Mouse (Mus musculus): ENCODE results near the gene Gm28048. TPM values are rescaled to one million over a fixed set of nuclear protein-coding genes. Genes with fewer than 3 reads are reported as not detected.

Gene Gm28048
- total RNA-seq, 2 experiments from 2014 or later: 5.5 to 8.3 TPM

DNA sequence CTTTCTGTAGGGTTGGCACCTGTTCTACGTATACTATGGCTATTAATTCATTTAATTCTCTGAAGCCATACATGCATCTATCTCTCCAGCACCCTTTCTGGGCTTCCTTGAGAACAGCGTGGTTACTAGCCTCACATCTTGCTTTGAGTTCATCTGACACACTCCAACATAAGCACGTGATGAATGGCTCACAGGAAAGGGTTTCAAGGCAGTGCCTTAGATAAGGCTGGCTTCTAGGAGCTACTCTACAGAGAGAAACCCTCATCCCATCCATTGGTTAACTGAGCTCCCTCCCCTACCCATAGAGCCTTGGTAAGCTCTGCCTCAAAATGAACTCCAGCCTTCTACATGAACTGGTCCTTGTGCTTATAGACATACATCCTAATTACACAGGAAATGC lies 168.5 kb downstream of the Gm28048 start:
- DNase-seq (ENCODE audit: low spot score in 2 of 2): no peak

DNA sequence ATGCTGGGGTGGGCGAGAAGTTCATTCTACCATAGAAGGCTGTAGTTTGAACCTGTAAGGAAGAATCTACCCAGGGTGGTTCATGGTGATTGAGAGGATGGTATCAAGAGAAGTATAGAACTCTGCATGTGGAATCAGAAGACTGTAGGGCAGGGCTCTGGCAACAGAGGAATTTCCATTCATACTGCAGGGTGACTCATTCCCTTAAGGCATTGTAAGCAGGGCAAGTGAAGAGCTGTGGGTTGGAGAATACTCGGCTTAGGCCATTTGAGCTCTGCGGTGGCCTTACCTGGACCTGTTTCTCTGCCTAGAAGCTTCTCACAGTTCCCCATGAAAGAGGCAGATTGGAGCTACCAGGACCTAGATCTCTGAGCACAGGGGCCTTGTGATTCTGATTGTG lies 170.5 kb downstream of the Gm28048 start:
- DNase-seq (ENCODE audit: low spot score in 2 of 2): no peak

DNA sequence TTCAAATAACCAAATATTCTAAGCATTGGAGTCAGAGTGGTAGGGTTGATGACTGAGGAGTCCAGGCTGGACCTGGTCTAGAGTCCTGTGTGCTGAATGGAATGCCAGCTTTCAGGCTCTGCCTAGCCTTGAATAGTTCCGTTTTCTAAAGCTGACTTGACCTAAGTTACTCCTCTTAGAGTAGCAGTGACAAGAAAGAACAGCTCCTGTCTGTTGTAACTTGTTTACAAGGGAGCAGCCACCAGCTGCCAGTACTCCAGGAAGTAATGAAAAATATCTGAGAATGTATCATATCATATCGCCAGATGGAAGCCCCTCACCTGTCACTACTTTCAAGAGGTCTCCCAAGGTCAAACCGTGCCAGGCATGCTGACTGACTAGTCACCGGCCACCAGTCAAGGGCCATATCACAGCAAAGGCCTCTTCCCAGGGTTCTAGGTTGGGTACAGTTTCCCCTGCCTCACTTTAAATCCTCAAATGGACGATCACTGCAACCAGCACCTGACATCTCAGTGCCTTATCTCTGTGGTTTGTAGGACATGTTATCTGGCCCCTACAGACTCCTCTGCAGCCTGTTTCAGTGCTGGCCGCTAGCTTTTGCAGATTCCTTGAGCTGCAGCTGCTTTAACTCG lies 172.3 kb downstream of the Gm28048 start:
- DNase-seq (ENCODE audit: low spot score in 2 of 2): no peak

- DNase-seq (ENCODE audit: low spot score in 2 of 2): no peak
These were observed 173.8 kb downstream of the Gm28048 start for GRCm38 (mm10) chr11:22808040-22808439.

DNA sequence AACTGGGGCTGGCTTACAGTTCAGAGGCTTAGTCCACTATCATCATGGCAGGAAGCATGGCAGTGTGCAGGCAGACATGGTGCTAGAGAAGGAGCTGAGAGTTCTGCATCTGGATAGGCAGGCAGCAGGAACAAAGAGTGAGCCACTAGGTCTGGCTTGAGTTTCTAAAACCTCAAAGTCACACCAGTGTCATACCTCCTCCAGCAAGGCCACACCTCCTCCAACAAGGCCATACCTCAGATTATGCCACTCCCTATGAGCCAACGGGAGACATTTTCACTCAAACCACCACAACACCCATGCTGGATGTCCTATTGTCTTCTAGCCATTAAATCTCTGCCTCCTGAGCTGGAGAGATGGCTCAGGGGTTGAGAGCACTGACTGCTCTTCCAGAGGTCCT lies 176.7 kb downstream of the Gm28048 start:
- DNase-seq (ENCODE audit: low spot score in 2 of 2): no peak

- no peak for DNase-seq (ENCODE audit: low spot score in 2 of 2)
These were observed 181.9 kb downstream of the Gm28048 start for GRCm38 (mm10) chr11:22799987-22800424.

DNA sequence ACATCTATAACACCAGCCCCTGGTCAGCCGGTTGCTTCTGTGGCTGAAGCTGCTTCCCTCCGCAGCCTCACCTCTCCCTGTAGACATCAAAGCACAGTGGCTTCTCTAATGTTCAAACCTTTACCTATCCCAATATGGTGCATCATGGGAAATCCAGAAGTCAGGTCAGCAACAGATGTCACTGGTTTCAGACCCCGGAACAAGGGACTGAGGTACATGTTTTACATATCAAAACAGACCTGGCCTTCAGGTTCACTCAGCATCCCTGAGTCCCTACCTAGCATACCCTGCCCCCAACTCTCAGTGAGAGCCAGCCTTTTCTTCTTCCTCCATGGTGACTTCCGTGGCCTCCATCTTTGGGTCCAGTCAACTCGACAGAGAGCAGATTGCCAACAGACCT lies 183.0 kb downstream of the Gm28048 start:
- DNase-seq (ENCODE audit: low spot score in 2 of 2): no peak

- no peak for DNase-seq (ENCODE audit: low spot score in 2 of 2)
These were observed 187.2 kb downstream of the Gm28048 start for GRCm38 (mm10) chr11:22794734-22795133.

DNA sequence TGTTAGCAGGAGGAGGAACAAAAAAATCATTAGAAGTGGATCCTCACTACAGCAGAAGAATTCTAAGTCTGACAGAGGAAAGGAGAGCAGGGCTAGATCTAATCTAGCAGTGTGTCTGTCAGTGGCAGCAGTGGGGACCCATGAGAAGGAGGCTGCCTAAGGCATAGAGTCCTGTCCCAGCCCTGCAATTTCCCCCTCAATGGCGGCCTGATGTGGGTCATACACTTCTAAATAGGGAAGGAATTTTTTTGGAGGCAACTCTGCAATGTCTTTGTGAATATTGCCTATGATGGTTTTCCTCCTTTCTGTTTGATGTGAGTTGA lies 188.0 kb downstream of the Gm28048 start:
- no peak for DNase-seq (ENCODE audit: low spot score in 2 of 2)

GRCm38 (mm10) chr11:22793176-22793880 lies 188.6 kb downstream of the Gm28048 start:
- no peak for DNase-seq (ENCODE audit: low spot score in 2 of 2)

- DNase-seq (ENCODE audit: low spot score in 2 of 2): no peak
These were observed 189.7 kb downstream of the Gm28048 start for GRCm38 (mm10) chr11:22792149-22792548.

- no peak for DNase-seq (ENCODE audit: low spot score in 2 of 2)
These were observed 190.2 kb downstream of the Gm28048 start for GRCm38 (mm10) chr11:22791726-22792125.

- DNase-seq (ENCODE audit: low spot score in 2 of 2): no peak
These were observed 194.1 kb downstream of the Gm28048 start for GRCm38 (mm10) chr11:22787833-22788232.

Other genes with a start within 250 kb of the Gm28048 start
- gene B3gnt2, start 121.1 kb downstream of the Gm28048 start, total RNA-seq (2021): 10 to 100 TPM; 13.1 to 13.9 TPM
- gene Zrsr1, start 10.1 kb downstream of the Gm28048 start, total RNA-seq (2021): 10 to 100 TPM; 49.6 to 50.9 TPM
- gene Commd1, start 292 bp upstream of the Gm28048 start, total RNA-seq (2021): 10 to 100 TPM; 58.9 to 72.5 TPM
- gene Cct4, start 8.4 kb upstream of the Gm28048 start, total RNA-seq (2021): 100 to 1,000 TPM; 139 to 143 TPM
- 1 to 10 TPM; 5.7 to 6.1 TPM for gene Fam161a, start 25.4 kb upstream of the Gm28048 start, total RNA-seq (2021)

Measured in layer of hippocampus, postnatal 10 days (tissue).